Mouse (Mus musculus): Measurements from ENCODE around the gene Sorbs1.

Gene Sorbs1

DNA sequence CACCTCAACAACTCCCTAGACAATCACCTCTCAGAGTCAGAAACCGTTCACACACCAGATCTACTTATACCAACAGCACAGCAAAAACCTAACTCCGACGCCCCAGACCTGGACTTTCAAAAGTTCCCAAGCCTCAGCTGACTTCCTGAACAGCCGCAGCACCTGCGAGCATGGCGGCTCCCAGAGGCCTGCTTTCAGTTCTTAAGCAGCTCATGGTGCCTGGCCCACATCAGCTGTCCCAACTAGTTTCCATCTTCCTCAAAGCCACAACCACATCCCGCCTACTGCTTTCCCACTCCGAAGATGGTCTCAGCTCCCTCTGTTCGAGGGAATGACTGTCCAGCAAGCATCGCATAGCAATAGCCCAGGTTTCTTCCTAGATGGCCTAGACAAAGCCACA, 74.7 kb downstream of the Sorbs1 start:
- no peak for DNase-seq (ENCODE audit: low read depth, low spot score)

DNA sequence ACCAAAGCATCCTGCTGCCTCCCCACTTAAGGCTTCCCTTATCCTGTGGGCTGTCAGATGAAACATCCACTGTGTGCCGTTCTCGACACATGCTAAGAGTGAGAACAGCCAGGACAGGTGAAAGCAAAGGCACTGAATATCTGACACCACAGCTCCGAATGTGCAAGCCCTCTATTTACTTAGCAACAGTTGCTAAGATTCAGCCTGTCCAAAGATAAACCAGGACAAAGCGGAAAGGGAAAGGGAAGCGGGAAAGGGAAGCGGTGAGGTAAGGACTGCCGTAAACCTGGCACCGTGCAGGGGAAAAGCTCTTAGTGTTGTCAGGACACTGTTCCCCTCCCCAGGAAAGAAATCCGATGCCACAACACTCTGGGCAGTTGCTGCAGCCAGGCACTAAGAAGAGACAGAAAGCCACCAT, 75.9 kb downstream of the Sorbs1 start:
- DNase-seq (ENCODE audit: low read depth, low spot score), result no peak

DNA sequence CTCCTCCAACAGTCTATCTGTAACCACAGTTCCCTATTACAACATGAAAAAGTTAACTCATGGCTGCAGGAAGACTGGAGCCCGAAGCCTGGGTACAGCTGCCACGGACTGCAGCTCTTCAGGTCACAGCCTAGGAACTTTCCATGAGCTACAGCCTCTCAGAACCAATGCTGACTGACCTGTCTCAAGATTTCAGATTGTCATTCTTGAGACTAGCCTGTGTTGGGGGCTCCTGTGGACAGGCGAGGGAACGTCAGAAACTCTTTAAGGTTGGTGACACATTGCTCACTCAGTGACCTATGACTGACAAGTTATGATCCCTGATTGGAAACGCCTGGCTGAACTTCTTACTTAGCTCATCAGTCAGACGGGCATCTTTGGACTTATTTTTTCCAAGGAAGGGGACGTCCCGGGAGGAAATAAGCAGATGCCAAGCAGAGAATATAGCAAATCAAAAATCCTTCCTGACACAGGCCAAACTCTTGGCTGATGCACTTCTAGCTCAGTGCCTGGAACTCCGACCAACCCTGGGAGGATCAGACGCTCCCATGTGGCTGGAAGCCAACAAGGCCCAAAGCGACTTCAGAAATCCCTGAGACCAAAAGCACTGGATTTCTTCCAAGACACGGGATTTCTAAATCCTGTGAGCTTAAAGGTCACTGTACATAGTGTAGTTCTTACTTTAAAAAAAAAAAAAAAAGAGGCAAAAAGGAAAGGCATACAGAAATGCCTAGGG, 76.9 kb downstream of the Sorbs1 start:
- DNase-seq (ENCODE audit: low read depth, low spot score), result no peak

DNA sequence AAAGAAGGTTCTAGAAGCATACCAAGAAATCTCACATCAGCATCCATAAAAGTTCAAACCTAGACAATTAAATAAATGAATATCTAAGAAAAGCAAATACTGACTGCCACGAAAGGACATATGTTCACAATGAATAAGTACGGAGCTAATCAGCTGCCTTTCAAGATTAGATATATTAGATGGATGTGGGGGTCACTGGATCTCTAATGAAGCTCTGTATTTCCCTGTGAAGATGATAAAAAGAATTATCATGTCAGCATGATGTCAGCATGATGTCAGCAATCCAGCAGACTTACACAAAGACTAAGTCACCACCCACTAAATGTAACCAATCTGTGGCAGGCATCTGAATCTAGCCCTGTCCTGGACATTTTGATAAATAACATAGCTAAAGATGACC, 77.8 kb downstream of the Sorbs1 start:
- DNase-seq (ENCODE audit: low read depth, low spot score), result no peak

DNA sequence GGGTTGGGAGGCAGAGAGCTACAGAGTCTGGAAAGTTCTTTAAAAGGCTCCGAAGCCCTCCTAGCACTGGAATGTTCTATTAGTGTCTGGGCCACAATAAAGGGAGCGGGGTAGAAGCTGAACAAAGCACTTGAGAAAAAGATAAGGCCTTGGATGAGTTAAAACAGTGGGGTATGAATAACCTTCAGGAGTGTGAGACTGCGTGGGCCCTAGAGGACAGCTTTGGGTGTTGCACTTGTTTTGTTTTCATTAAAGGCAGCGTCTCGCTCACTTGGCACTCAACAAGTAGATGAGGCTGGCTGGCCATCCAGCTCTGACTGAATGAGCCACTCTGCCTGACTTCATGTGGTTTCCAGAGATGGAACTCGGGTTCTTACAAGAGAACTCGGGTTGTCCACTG, 78.5 kb downstream of the Sorbs1 start:
- no peak for DNase-seq (ENCODE audit: low read depth, low spot score)

DNA sequence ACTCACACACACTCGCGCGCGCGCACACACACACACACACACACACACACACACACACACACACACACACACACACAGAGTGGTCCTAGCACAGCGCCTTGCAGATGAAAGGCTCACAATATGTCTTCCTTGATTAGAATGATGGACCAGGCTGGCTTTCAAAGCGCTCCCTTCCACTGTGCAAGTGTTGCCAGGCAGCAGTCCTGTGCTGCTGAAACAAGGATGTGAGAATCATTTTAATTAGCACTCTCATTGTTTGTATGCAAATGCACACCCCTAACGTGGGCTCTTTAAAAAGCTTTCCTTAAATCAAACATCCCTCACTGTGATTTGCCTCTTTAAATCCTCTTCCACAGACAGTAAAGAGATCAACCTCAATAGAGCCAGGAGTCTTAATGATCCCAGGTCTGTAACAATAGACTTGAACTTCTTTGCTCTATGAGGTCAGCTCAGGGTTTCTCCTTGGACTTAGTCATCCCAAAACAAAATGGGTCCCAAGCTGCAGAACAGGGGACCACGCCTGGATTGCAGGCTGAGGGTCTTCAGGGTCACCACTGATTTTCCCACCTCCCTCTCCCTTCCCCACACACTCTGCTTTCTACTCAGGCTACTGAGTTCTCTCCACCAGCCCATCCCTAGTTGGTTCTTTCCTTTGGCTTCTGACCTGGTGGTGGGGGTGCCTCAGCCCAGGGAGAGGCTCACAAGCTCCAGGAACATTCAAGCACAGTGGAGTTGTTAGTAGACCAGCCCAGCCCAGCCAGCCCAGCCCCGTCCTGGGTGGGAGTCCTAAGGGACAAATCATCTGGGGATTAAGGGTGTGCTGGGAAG, 79.3 kb downstream of the Sorbs1 start:
- DNase-seq (ENCODE audit: low read depth, low spot score), result no peak

DNA sequence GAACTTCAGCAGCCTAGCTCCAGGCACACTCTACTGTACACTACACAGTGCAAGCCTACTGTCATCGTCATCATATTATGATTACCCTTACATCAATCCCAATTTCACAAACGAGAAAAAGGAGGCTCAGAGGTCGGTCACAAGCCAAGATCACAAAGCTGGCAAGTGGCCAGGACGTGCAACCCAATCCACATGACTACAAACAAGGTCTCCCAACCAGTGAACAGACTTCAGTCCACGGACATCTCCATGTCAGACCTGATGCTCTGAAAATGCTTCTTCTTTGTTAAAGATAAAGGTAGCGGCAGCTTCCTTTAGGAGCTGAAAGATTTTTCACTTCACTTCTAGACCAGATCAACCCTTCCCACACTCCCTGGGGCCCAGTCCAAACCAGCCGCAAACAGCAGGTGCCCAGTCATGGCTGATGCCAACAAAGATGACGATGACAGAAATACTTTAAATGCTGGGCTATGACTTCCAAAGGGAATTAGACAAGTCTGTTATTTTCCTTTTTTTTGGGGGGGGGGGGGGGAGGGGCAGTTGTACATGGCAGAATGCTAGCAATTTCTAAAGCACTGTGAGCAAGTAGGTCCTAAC, 80.2 kb downstream of the Sorbs1 start:
- DNase-seq (ENCODE audit: low read depth, low spot score), result no peak

DNA sequence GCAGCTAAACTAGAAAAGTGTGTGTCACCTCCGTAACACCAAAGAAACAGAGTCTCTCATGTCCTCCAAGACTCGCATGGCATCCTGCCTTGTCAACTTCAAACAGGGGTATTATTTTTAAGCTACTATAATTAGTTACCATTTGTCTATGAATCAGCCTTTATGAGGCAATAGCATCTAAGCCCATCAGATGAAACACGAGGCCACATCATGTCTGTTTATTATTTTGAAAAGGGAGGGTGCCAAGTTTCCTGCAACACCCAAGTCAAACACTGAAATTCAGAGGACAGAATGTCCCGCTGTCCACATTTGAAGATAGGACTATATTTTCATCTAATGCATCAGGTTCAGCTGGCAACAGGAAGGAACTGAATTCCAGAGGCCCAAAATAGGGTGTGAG, 81.6 kb downstream of the Sorbs1 start:
- DNase-seq (ENCODE audit: low read depth, low spot score), result no peak

DNA sequence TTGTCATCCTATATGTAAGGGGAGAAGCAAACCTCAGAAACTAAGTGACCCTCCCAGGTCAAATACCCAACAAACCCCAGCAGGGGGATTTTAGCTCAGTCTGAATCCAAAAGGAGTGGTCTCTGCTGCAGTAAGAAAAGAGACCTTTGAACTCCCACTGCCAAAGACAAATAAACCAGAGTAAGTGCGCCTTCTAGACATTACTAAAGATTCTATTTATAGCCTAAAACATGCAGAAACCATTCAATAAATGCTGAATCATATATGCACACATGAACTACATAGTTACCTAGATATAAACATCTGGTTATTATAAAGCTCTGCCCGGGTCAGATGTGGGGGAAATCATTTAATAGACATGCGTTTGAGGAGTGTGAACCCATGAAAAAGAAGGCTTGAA, 84.0 kb downstream of the Sorbs1 start:
- DNase-seq (ENCODE audit: low read depth, low spot score), result no peak

DNA sequence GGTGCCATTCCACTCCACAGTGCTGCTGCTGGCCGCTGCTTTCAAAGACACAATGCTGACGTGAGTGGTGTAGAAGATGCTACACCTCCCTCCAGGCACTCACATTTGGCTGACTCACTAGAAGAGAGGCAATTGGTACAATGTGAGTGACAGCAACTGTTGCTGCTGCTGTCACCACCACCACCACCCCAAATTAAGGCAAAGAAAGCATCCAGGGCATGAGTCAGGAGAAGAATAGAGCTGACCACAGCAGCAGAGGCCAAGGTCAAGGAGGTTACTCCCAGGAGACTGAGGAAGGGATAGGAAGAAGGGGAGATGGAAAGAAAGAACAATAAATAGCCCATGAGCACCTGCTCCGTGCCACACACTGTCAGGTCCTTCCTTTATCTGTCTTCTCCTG, 84.4 kb downstream of the Sorbs1 start:
- DNase-seq (ENCODE audit: low read depth, low spot score), result no peak

DNA sequence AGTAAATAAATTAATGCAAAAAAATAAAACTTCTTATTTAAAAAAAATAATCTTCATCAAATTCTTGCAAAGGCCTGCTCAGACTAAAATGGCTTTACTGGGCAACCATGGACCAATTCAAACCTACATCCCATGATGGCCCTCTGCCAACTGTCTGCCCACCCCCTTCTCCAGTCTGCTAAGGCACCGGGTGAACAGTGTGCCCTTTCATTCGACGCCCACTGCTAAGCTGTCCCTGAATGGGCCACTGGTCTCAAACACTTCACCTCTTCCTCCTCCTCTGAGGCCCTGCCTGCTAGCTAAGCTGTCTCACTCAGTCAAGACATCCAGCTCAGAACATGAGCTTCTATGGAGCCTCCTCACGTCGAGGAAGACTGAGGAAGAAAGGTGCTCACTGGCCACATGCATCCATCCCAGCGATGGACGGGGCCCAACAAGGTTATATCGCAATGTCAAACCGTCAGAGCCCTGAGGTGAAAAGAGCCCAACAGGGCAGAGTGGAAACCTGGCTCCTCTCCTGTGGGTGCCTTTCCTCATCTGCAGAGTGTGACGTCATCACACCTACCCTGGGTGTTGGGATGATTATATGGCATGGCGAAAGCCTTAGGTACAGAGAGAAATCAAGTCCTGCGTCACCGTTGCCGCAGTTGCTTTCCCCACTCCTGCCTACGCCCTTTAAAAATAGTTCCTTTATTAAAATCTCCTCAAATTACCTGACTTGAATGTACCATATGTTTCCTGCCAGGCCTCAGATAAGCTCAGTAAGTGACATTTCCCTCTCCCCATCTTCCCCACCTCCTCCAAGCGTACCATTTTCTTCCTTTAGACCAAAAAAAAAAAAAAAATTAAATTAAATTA, 87.2 kb downstream of the Sorbs1 start:
- no peak for DNase-seq (ENCODE audit: low read depth, low spot score)

DNA sequence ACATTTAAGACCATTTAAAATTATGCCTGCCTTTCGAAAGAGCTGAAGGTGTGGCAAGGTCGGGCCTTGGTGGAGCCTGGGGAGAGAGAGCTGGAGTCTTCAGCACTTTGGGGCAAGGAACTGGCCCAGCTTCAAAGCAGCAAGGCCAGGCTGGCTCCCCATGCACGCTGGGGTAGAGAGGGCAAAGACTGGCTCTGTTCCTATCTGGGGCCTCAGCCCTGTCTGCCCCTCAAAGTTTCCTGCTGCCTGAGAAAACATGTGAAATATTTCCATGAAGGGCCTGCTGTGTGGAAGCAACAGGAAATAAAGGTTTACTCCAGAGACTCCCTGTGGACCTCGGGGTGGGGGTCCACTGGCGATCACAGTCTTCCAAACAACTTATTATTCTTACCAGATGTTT, 88.3 kb downstream of the Sorbs1 start:
- no peak for DNase-seq (ENCODE audit: low read depth, low spot score)

DNA sequence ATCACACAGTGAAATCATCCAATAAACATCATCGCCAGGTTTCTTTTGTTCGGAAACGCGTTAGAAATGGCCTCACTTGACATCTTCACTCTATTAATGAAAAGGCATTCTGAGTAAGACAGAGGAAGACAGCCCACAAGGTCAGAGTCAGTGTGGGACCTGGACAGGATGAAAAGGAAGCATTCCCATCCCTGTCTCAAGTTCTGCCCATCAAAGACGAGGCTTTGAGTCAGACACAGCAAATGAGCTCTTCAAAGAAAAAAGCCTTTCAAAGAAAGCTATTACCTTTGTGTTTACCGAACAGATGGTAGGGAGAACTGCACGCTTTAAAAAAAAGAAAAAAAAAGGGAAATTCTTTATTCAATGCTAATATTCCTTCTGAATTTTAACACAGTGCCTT, 92.5 kb downstream of the Sorbs1 start:
- DNase-seq (ENCODE audit: low read depth, low spot score), result no peak

DNA sequence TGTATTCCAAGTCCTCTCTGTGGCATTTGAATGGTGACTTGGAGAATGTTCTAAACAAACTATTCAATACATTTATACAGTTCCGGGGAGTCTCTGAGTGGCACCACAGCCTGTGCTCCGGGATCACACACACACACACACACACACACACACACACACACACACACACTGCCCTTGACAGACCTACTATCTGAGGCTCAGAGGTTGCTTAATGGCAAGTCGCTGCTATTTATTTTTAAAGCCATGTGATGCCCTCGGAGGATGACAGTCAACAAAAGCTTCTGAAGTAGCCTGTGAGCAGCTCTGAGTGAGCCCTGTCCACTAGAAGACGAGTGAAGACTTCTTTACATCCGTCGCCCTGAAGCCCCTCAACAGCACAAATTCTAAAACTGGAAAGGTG, 94.3 kb downstream of the Sorbs1 start:
- no peak for DNase-seq (ENCODE audit: low read depth, low spot score)

DNA sequence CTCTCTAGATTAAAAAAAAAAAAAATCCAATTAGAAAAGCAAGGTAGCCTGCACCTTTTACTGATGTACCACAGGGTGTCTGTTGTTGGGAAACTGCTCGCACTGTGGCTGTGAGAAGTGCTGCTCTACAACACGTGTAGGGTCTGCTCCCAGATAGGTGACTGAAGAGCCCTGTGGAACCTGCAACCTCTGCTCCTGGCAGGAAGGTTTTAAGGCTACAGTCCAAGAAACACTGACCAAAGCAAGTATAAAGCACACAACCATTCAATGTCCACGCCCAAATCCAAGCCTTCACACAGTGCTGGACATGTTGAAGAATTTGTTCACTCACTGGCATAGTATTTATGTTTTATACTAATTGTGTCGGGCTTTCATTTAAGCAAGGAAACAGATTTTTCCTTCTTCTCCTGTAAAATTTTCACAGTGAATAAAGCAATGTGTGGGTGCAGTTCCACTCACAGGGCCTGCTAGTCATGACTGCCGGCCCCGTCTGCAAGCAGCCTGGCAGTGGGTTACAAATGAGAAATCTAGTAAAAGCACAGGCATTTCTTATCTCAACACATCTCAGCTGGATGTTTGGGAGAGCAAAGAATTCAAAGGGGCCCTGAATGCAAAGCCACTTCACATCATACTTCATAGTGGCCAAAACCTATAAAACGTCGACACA, 96.3 kb downstream of the Sorbs1 start:
- DNase-seq (ENCODE audit: low read depth, low spot score), result no peak

DNA sequence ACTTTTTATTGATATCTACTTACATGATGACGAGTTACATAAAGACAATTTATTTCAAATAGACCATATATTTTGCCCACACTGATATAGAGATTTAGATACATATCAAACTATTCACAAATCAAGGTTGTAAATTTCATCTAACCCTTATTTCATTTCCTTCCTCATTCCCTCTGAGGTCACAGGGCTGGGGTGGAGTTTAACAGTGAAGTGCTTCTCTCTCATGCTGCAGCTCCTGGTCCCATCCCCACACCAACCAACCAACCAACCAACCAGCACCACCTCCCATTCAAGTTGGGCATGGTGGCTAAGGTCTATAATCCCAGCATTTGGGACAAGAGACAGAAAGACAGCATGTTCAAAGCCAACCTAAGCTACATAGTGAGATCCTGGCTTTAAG, 97.9 kb downstream of the Sorbs1 start:
- DNase-seq (ENCODE audit: low read depth, low spot score), result no peak

DNA sequence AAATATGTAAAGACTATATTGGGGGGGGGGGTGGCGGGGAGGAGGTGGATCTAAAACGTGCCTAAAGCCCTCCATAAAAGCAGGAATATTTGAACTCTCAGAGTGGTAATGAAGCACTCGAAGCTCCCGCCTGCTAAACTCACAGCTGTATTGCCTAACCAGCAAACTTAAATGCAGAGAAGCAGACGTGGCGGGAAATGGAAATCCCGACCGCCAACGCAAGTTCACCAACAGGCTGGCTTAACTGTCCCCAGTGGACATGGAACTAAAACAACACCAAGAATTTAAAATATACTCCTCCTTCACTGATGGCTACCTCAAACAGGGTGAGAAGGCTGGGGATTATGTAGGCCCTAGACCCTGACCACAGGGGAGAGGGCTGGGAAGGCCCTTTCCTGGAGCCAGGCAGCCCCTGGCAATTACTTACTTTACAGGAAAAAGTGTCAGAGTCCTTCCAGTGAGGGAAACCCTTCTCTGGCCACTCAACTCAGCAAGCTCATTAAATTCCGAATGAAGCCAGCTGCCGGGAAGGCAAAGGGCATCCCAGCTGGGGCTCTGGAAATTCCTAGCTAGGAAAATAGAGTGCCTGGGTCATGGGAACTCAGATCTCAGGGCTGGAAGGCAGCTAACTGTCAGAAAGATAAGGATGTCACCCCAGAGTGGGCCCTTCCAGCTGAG, 98.6 kb downstream of the Sorbs1 start:
- no peak for DNase-seq (ENCODE audit: low read depth, low spot score)

DNA sequence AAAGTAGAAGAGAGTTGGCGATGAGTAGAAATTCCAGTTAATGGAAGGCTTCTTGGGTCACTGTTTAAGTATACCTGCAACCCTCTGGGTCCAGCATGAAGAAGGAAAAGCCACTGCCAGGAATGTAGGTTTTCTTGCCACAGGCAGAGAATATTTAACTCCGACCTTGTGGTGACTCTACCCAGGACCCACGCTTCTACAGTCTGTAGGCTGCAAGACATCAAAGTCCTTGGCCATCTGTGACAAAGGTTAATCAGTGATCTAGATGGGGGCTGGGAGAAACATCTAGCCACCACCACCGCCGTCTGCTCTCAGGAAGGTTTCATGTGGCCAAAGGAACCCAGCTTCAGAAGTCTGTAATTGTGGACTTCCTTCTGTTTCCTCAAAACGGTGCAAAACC, 99.2 kb downstream of the Sorbs1 start:
- no peak for DNase-seq (ENCODE audit: low read depth, low spot score)

DNA sequence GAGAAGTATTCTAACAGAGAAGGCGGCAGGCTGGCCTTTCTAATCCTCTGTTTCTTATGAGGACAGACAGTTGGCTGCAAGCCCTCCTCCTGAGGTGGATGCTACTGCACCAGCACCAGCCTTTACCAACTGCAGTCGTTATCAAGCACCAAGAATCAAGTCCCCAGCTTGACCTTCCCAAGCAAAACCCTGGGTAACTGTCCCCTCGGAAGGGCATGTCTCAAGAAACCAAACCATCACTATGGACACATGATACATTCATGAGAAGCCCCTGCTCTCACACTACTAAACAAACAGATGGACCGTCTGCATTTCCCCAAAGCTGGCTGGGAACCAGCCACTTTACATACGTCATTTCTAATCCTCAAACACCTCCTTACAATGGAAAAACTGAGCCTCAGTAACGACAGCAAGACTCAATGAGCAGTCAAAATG, 102.2 kb downstream of the Sorbs1 start:
- no peak for DNase-seq (ENCODE audit: low read depth, low spot score)

DNA sequence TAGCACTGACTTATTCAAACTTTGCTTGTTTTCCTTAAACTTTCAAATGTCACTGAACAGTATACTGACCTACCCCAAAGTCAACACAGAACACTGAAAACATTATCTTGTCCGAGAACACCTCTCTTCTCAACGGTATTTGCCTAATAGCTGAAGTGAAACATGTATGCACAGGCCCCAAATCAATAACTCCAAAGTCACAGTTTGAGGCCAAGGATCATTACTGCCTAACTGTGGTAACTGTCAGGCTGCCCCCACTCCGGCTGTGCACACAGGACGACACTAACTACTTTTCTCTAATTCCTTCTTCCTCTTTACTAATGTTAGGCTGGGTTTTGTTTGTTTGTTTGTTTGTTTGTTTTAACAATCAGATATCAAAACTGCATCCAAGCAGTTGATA, 103.1 kb downstream of the Sorbs1 start:
- no peak for DNase-seq (ENCODE audit: low read depth, low spot score)

DNA sequence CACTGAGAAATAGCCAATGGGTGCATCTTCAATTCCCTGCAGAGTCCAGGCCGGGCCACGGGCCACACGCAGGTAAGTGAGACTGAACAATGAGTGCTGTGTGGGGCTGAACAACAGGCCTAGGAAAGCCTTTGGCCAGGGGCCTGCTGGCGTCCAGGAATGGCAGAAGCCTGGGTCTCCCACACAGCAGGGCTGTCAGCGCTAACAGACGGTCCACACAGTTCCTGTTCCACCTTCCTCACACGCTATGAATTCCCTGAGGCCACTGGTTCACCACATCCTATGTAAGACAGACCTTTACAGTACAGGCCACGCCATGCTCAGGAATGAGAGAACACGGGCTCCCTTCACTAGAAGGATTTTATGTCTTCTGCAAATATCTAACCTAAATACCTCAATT, 103.5 kb downstream of the Sorbs1 start:
- no peak for DNase-seq (ENCODE audit: low read depth, low spot score)
